Mouse (Mus musculus): ENCODE results near the gene Bbs9. TPM values are rescaled to one million over a fixed set of nuclear protein-coding genes. Genes with fewer than 3 reads are reported as not detected.
"Not testable (repeated sequence)": the region's sequence is repeated elsewhere in the genome, so short reads cannot be mapped to it uniquely, and the experiment has no call there.

Bbs9 gene
- total RNA-seq (2021): 10 to 100 TPM; 21.0 to 21.1 TPM
- long read RNA-seq, experiment 1, partial matches to known transcripts: 1 of 3 reads
- long read RNA-seq, experiment 1, other reads (novel, unspliced or antisense): 2 of 3 reads
- long read RNA-seq, experiment 2, partial matches to known transcripts: 5 of 11 reads
- long read RNA-seq, experiment 2, other reads (novel, unspliced or antisense): 2 of 11 reads

GRCm38 (mm10) chr9:22475424-22475868 is at the start of gene Bbs9:
Gene Bbs9, plus strand, starts transcription at chr9:22475715.
- DNase-seq (ENCODE audit: low spot score in 2 of 2): peak; percentile 77 to 86

GRCm38 (mm10) chr9:22428028-22428665 is 47.4 kb upstream of the Bbs9 start:
- no peak for DNase-seq (ENCODE audit: low spot score in 2 of 2)

- DNase-seq (ENCODE audit: low spot score in 2 of 2): no peak
These were observed 46.7 kb upstream of the Bbs9 start for GRCm38 (mm10) chr9:22428666-22429410.

- DNase-seq (ENCODE audit: low spot score in 2 of 2): no peak
These were observed 45.8 kb upstream of the Bbs9 start for GRCm38 (mm10) chr9:22429533-22430241.

- DNase-seq (ENCODE audit: low spot score in 2 of 2): no peak
These were observed 45.1 kb upstream of the Bbs9 start for GRCm38 (mm10) chr9:22430315-22430840.

GRCm38 (mm10) chr9:22433221-22433620 is 42.3 kb upstream of the Bbs9 start:
- DNase-seq (ENCODE audit: low spot score in 2 of 2): no peak

- DNase-seq (ENCODE audit: low spot score in 2 of 2): no peak
These were observed 41.4 kb upstream of the Bbs9 start for GRCm38 (mm10) chr9:22434101-22434500.

- DNase-seq (ENCODE audit: low spot score in 2 of 2): no peak
These were observed 36.7 kb upstream of the Bbs9 start for GRCm38 (mm10) chr9:22438826-22439225.

GRCm38 (mm10) chr9:22443157-22443556 is 32.4 kb upstream of the Bbs9 start:
- DNase-seq (ENCODE audit: low spot score in 2 of 2): no peak

GRCm38 (mm10) chr9:22445123-22445522 is 30.4 kb upstream of the Bbs9 start:
- no peak for DNase-seq (ENCODE audit: low spot score in 2 of 2)

GRCm38 (mm10) chr9:22447213-22447612 is 28.3 kb upstream of the Bbs9 start:
- no peak for DNase-seq (ENCODE audit: low spot score in 2 of 2)

GRCm38 (mm10) chr9:22448420-22448819 is 27.1 kb upstream of the Bbs9 start:
- no peak for DNase-seq (ENCODE audit: low spot score in 2 of 2)

GRCm38 (mm10) chr9:22449209-22449608 is 26.3 kb upstream of the Bbs9 start:
- no peak for DNase-seq (ENCODE audit: low spot score in 2 of 2)

- no peak for DNase-seq (ENCODE audit: low spot score in 2 of 2)
These were observed 22.8 kb upstream of the Bbs9 start for GRCm38 (mm10) chr9:22452697-22453096.

GRCm38 (mm10) chr9:22453501-22453924 is 22.0 kb upstream of the Bbs9 start:
- no peak for DNase-seq (ENCODE audit: low spot score in 2 of 2)

- DNase-seq (ENCODE audit: low spot score in 2 of 2): not testable (repeated sequence)
These were observed 21.5 kb upstream of the Bbs9 start, which contains the start of gene Gm17545 for GRCm38 (mm10) chr9:22453990-22454389. Gene Gm17545, plus strand, starts transcription at chr9:22454290.

- DNase-seq (ENCODE audit: low spot score in 2 of 2): no peak
These were observed 20.5 kb upstream of the Bbs9 start for GRCm38 (mm10) chr9:22455041-22455440.

GRCm38 (mm10) chr9:22457142-22457835 is 18.2 kb upstream of the Bbs9 start:
- no peak for DNase-seq (ENCODE audit: low spot score in 2 of 2)

GRCm38 (mm10) chr9:22461946-22462345 is 13.6 kb upstream of the Bbs9 start:
- DNase-seq (ENCODE audit: low spot score in 2 of 2): no peak

- DNase-seq (ENCODE audit: low spot score in 2 of 2): no peak
These were observed 9.3 kb upstream of the Bbs9 start for GRCm38 (mm10) chr9:22466212-22466611.

Data from adrenal gland, postnatal 4 days (tissue).